Comparison of ENCODE assay signal across 35 mouse cellular contexts in genomic region chr10:39606434-39606833, GRCm38 (mm10).
"Had no signal": no experiment of that assay in that cellular context is flagged by ENCODE, and none has a peak within 500 bp of the region (broad histone marks: within the 10 kb centered on the region; RNA-seq: fewer than 3 reads in every experiment).

No protein-coding gene starts in this region.

- H3K9ac ChIP-seq: heart, embryonic 12.5 days; heart, embryonic 13.5 days; heart, embryonic 15.5 days; hindbrain, embryonic 12.5 days; hindbrain, embryonic 13.5 days; hindbrain, embryonic 14.5 days; hindbrain, embryonic 15.5 days; intestine, embryonic 15.5 days; kidney, embryonic 15.5 days had no signal

- H3K4me3 ChIP-seq: heart, embryonic 10.5 days; heart, embryonic 12.5 days; heart, embryonic 13.5 days; heart, embryonic 15.5 days; hindbrain, embryonic 10.5 days; hindbrain, embryonic 12.5 days; hindbrain, embryonic 13.5 days; hindbrain, embryonic 15.5 days; intestine, embryonic 15.5 days; kidney, embryonic 15.5 days; layer of hippocampus, adult 2 months had no signal

- H3K27me3 ChIP-seq: heart, embryonic 12.5 days; heart, embryonic 13.5 days; heart, embryonic 15.5 days; hindbrain, embryonic 12.5 days; hindbrain, embryonic 13.5 days; hindbrain, embryonic 15.5 days; intestine, embryonic 15.5 days; kidney, embryonic 15.5 days had no signal

- H3K36me3 ChIP-seq: heart, embryonic 12.5 days; heart, embryonic 15.5 days; hindbrain, embryonic 10.5 days; hindbrain, embryonic 12.5 days; hindbrain, embryonic 13.5 days; hindbrain, embryonic 15.5 days had no signal

- H3K27ac ChIP-seq: heart, embryonic 10.5 days; heart, embryonic 13.5 days; heart, embryonic 15.5 days; hindbrain, embryonic 10.5 days; hindbrain, embryonic 12.5 days; hindbrain, embryonic 13.5 days; hindbrain, embryonic 14.5 days; hindbrain, embryonic 15.5 days; hindbrain, postnatal 0 days; intestine, embryonic 15.5 days; kidney, embryonic 15.5 days; kidney, postnatal 0 days; layer of hippocampus, adult 2 months had no signal

- DNase-seq: heart, postnatal 10 days; heart, postnatal 14 days; heart, postnatal 36 days; heart, postnatal 4 days; kidney, adult 11 months; kidney, adult 18-20 months; kidney, adult 2 months; kidney, adult 8-10 months; kidney, adult 9 months; kidney, postnatal 10 days; kidney, postnatal 14 days; kidney, postnatal 25 days; kidney, postnatal 36 days; kidney, postnatal 4 days; layer of hippocampus, adult 9-11 months; layer of hippocampus, postnatal 36 days had no signal

- H3K4me2 ChIP-seq: heart, embryonic 11.5 days; heart, embryonic 12.5 days; heart, embryonic 13.5 days; heart, embryonic 15.5 days; hindbrain, embryonic 12.5 days; hindbrain, embryonic 13.5 days; hindbrain, embryonic 14.5 days; hindbrain, embryonic 15.5 days; intestine, embryonic 15.5 days; kidney, embryonic 15.5 days had no signal

- H3K4me1 ChIP-seq: heart, embryonic 10.5 days; hindbrain, embryonic 12.5 days; hindbrain, embryonic 13.5 days; hindbrain, embryonic 15.5 days had no signal

- H3K9me3 ChIP-seq: heart, embryonic 15.5 days; intestine, embryonic 15.5 days had no signal

- ATAC-seq: hindbrain, embryonic 16.5 days; hindbrain, postnatal 0 days; inflammation-experienced regulatory T-cells, adult 6 months; intestine, embryonic 15.5 days; intestine, embryonic 16.5 days; intestine, postnatal 0 days had no signal
